Comparison of ENCODE assay signal across 21 mouse cellular contexts in genomic region chr12:110024295-110024694, GRCm38 (mm10).
DNase-seq lines count a peak whose midpoint lies in the region; ATAC-seq lines count a peak whose summit lies in the region.
"Had no signal": no experiment of that assay in that cellular context is flagged by ENCODE, and none has a peak within 500 bp of the region (broad histone marks: within the 10 kb centered on the region; RNA-seq: fewer than 3 reads in every experiment).

No protein-coding gene starts in this region.

- peaks cover 12% of the 10 kb centered on the region; the same call in 1 of the 2 replicates for H3K27me3 ChIP-seq in hindbrain, embryonic 10.5 days (ENCODE audit: insufficient read depth, poor library complexity, severe bottlenecking)
- H3K27me3 ChIP-seq in hindbrain, embryonic 12.5 days = 0 out of 2 replicates have a peak, but pooled peaks cover 4% of the 10 kb centered on the region
- no peaks in the 10 kb centered on the region for H3K27me3 ChIP-seq in kidney, embryonic 14.5 days (ENCODE audit: control insufficient read depth, insufficient read depth, low read length)
- H3K27me3 ChIP-seq in liver, embryonic 12.5 days (replicated peaks) = no peaks in the 10 kb centered on the region
- no peaks in the 10 kb centered on the region for H3K27me3 ChIP-seq in hindbrain, embryonic 11.5 days (ENCODE audit: control insufficient read depth, insufficient read depth, low read length)
- H3K27me3 ChIP-seq: hindbrain, embryonic 15.5 days had no signal

- no peak for ATAC-seq in hindbrain, embryonic 12.5 days (ENCODE audit: low FRiP score)
- no peak for ATAC-seq in kidney, embryonic 14.5 days (ENCODE audit: low FRiP score, low TSS enrichment)
- peak; percentile 78 for ATAC-seq in liver, embryonic 12.5 days
- no peak for ATAC-seq in hindbrain, embryonic 11.5 days (ENCODE audit: low FRiP score)
- ATAC-seq: forebrain, embryonic 16.5 days; lung, postnatal 0 days had no signal

- H3K4me3 ChIP-seq in hindbrain, embryonic 10.5 days = no peak overlapping the region
- no peak overlapping the region for H3K4me3 ChIP-seq in hindbrain, embryonic 12.5 days
- no peak overlapping the region for H3K4me3 ChIP-seq in kidney, embryonic 14.5 days (ENCODE audit: low read length)
- no peak overlapping the region for H3K4me3 ChIP-seq in liver, embryonic 12.5 days
- H3K4me3 ChIP-seq in hindbrain, embryonic 11.5 days (ENCODE audit: low read depth, low read length) = no peak overlapping the region
- H3K4me3 ChIP-seq: forebrain, embryonic 10.5 days; heart, embryonic 13.5 days; hindbrain, embryonic 15.5 days had no signal

- H3K4me1 ChIP-seq in hindbrain, embryonic 10.5 days (replicated peaks) = peaks cover 60% of the 10 kb centered on the region
- H3K4me1 ChIP-seq in hindbrain, embryonic 12.5 days = peaks cover 38% of the 10 kb centered on the region
- H3K4me1 ChIP-seq in kidney, embryonic 14.5 days (ENCODE audit: control insufficient read depth, insufficient read depth, low read length) = no peaks in the 10 kb centered on the region
- 0 out of 2 replicates have a peak, but pooled peaks cover 3% of the 10 kb centered on the region for H3K4me1 ChIP-seq in liver, embryonic 12.5 days
- peaks cover 8% of the 10 kb centered on the region; the same call in 1 of the 2 replicates for H3K4me1 ChIP-seq in hindbrain, embryonic 11.5 days (replicated peaks; ENCODE audit: control insufficient read depth, insufficient read depth, low read length)
- H3K4me1 ChIP-seq: heart, embryonic 13.5 days had no signal

- WGBS in hindbrain, embryonic 10.5 days = 90% methylated on average over 9 of the region's 9 CpGs
- 88% methylated on average over 9 of the region's 9 CpGs for WGBS in hindbrain, embryonic 12.5 days
- 82% methylated on average over 9 of the region's 9 CpGs for WGBS in kidney, embryonic 14.5 days
- WGBS in liver, embryonic 12.5 days (ENCODE audit: insufficient replicate concordance) = 59% methylated on average over 9 of the region's 9 CpGs
- 87% methylated on average over 9 of the region's 9 CpGs for WGBS in hindbrain, embryonic 11.5 days

- H3K36me3 ChIP-seq in hindbrain, embryonic 10.5 days = no peaks in the 10 kb centered on the region
- no peaks in the 10 kb centered on the region for H3K36me3 ChIP-seq in hindbrain, embryonic 12.5 days
- no peaks in the 10 kb centered on the region for H3K36me3 ChIP-seq in kidney, embryonic 14.5 days (ENCODE audit: control insufficient read depth, insufficient read depth, low read length)
- no peaks in the 10 kb centered on the region for H3K36me3 ChIP-seq in liver, embryonic 12.5 days
- no peaks in the 10 kb centered on the region for H3K36me3 ChIP-seq in hindbrain, embryonic 11.5 days (ENCODE audit: control insufficient read depth, insufficient read depth, low read length)
- H3K36me3 ChIP-seq: forebrain, embryonic 10.5 days; heart, embryonic 13.5 days; hindbrain, embryonic 15.5 days had no signal

- H3K4me2 ChIP-seq in hindbrain, embryonic 12.5 days (replicated peaks) = no peak overlapping the region
- H3K4me2 ChIP-seq in kidney, embryonic 14.5 days (replicated peaks; ENCODE audit: low read depth, low read length) = no peak overlapping the region
- peak overlapping the region; percentile 36; the same call in 1 of the 2 replicates for H3K4me2 ChIP-seq in liver, embryonic 12.5 days
- no peak overlapping the region for H3K4me2 ChIP-seq in hindbrain, embryonic 11.5 days (replicated peaks; ENCODE audit: low read depth, low read length)
- H3K4me2 ChIP-seq: heart, embryonic 13.5 days; hindbrain, embryonic 15.5 days had no signal

- DNase-seq in hindbrain, embryonic 10.5 days (ENCODE audit: low spot score) = no peak
- peak; percentile 71 for DNase-seq in kidney, adult 9 months
- peak; percentile 85 for DNase-seq in yolk sac, embryonic 10.5 days (ENCODE audit: low spot score)
- DNase-seq in spleen, postnatal 14 days (ENCODE audit: low spot score in 2 of 2) = no peak
- DNase-seq in hindbrain, embryonic 11.5 days (ENCODE audit: low spot score) = no peak
- DNase-seq: adrenal gland, postnatal 10 days; cerebellum, adult 18-20 months; cerebellum, postnatal 14 days; gastrocnemius, postnatal 10 days; heart, adult 18-20 months; layer of hippocampus, adult 9-11 months had no signal

- H3K27ac ChIP-seq in hindbrain, embryonic 10.5 days = 0 out of 2 replicates have a peak overlapping the region, but pooled peaks have one; percentile 74
- no peak overlapping the region for H3K27ac ChIP-seq in hindbrain, embryonic 12.5 days
- no peak overlapping the region for H3K27ac ChIP-seq in kidney, embryonic 14.5 days (ENCODE audit: low read depth, low read length)
- H3K27ac ChIP-seq in liver, embryonic 12.5 days = peak overlapping the region; percentile 69
- H3K27ac ChIP-seq in hindbrain, embryonic 11.5 days (ENCODE audit: low read depth, low read length) = no peak overlapping the region
- H3K27ac ChIP-seq: heart, embryonic 13.5 days; hindbrain, embryonic 15.5 days; kidney, postnatal 0 days; macrophage had no signal

- H3K9ac ChIP-seq in hindbrain, embryonic 12.5 days = no peak overlapping the region
- H3K9ac ChIP-seq in kidney, embryonic 14.5 days (ENCODE audit: low read depth, low read length) = no peak overlapping the region
- no peak overlapping the region for H3K9ac ChIP-seq in liver, embryonic 12.5 days
- no peak overlapping the region for H3K9ac ChIP-seq in hindbrain, embryonic 11.5 days (ENCODE audit: low read depth, low read length)
- H3K9ac ChIP-seq: heart, embryonic 13.5 days; hindbrain, embryonic 15.5 days had no signal

- H3K9me3 ChIP-seq in hindbrain, embryonic 10.5 days = no peaks in the 10 kb centered on the region
- H3K9me3 ChIP-seq in hindbrain, embryonic 12.5 days (replicated peaks) = no peaks in the 10 kb centered on the region
- no peaks in the 10 kb centered on the region for H3K9me3 ChIP-seq in kidney, embryonic 14.5 days (ENCODE audit: control insufficient read depth, low read length)
- H3K9me3 ChIP-seq in liver, embryonic 12.5 days (replicated peaks) = no peaks in the 10 kb centered on the region
- no peaks in the 10 kb centered on the region for H3K9me3 ChIP-seq in hindbrain, embryonic 11.5 days (ENCODE audit: control insufficient read depth, low read length)
- H3K9me3 ChIP-seq: forebrain, embryonic 10.5 days; heart, embryonic 13.5 days; hindbrain, embryonic 15.5 days had no signal

Comparison
In these comparisons a context has a peak if more than half of its experiments do, and no peak if none do; other contexts are left out.
1. H3K27ac ChIP-seq: peak in hindbrain, embryonic 10.5 days (single experiment) and liver, embryonic 12.5 days (single experiment); none in hindbrain, embryonic 12.5 days (single experiment), kidney, embryonic 14.5 days (single experiment) and hindbrain, embryonic 11.5 days (single experiment).
2. DNase-seq: peak in kidney, adult 9 months (single experiment) and yolk sac, embryonic 10.5 days (single experiment); none in hindbrain, embryonic 10.5 days (single experiment), spleen, postnatal 14 days (0 of 2) and hindbrain, embryonic 11.5 days (single experiment).